In genomic region chr5:114174639-114175038, GRCm38 (mm10) we compare ENCODE assay signal across 8 mouse cellular contexts. TPM values are rescaled to one million over a fixed set of nuclear protein-coding genes. Genes with fewer than 3 reads are reported as not detected.
DNase-seq lines count a peak whose midpoint lies in the region; ATAC-seq and TF ChIP-seq lines count a peak whose summit lies in the region.

No protein-coding gene starts in this region.

- no peaks in the 10 kb centered on the region for H3K9me3 ChIP-seq in forebrain, postnatal 0 days (ENCODE audit: low read length)
- H3K9me3 ChIP-seq in lung, postnatal 0 days (ENCODE audit: low read length), result no peaks in the 10 kb centered on the region

- TF ChIP-seq EP300 in lung, postnatal 0 days (IDR thresholded peaks at IDR 0.05), result no peak

- no peak overlapping the region for H3K4me3 ChIP-seq in forebrain, postnatal 0 days (ENCODE audit: low read depth, low read length)
- no peak overlapping the region for H3K4me3 ChIP-seq in lung, postnatal 0 days (ENCODE audit: low read depth, low read length)

- no peaks in the 10 kb centered on the region for H3K4me1 ChIP-seq in forebrain, postnatal 0 days (ENCODE audit: insufficient read depth)
- H3K4me1 ChIP-seq in lung, postnatal 0 days (ENCODE audit: insufficient read depth, low read depth, low read length), result no peaks in the 10 kb centered on the region; the same call in 1 of the 2 replicates

- TF ChIP-seq CTCF in forebrain, postnatal 0 days (IDR thresholded peaks at IDR 0.05; ENCODE audit: low read depth), result peak; percentile 40; the same call in 1 of the 2 replicates
- TF ChIP-seq CTCF in lung, postnatal 0 days (IDR thresholded peaks at IDR 0.05), result peak; percentile 58

- peaks cover 16% of the 10 kb centered on the region for H3K27me3 ChIP-seq in forebrain, postnatal 0 days (ENCODE audit: insufficient read depth, low read length)
- no peaks in the 10 kb centered on the region for H3K27me3 ChIP-seq in lung, postnatal 0 days (replicated peaks; ENCODE audit: insufficient read depth, low read length)

- DNase-seq in heart, adult 18-20 months, result peak; percentile 55 to 76
- DNase-seq in heart, adult 8-10 months (ENCODE audit: low spot score), result no peak
- peak; percentile 39 for DNase-seq in MN1 (ENCODE audit: low spot score)
- peak; percentile 28 for DNase-seq in forebrain, postnatal 0 days
- DNase-seq in kidney, adult 18-20 months, result peak; percentile 42
- DNase-seq in lung, postnatal 0 days (ENCODE audit: low spot score), result peak; percentile 41
- peak; percentile 42 for DNase-seq in thymus, postnatal 14 days
- DNase-seq in frontal cortex, adult 2 months (ENCODE audit: extremely low spot score in 1 of 2, low spot score in 1 of 2), result no peak

- 12% methylated on average over 16 of the region's 16 CpGs for WGBS in forebrain, postnatal 0 days
- 12% methylated on average over 16 of the region's 16 CpGs for WGBS in lung, postnatal 0 days

- no peaks in the 10 kb centered on the region for H3K36me3 ChIP-seq in forebrain, postnatal 0 days (ENCODE audit: insufficient read depth)
- no peaks in the 10 kb centered on the region for H3K36me3 ChIP-seq in lung, postnatal 0 days (ENCODE audit: insufficient read depth, low read length)

- H3K4me2 ChIP-seq in forebrain, postnatal 0 days (ENCODE audit: low read depth), result no peak overlapping the region
- H3K4me2 ChIP-seq in lung, postnatal 0 days (replicated peaks; ENCODE audit: low read depth, low read length), result peak overlapping the region; percentile 11; the same call in 1 of the 2 replicates

- no peak overlapping the region for H3K9ac ChIP-seq in forebrain, postnatal 0 days
- H3K9ac ChIP-seq in lung, postnatal 0 days (replicated peaks; ENCODE audit: low read depth), result no peak overlapping the region

- no peak for ATAC-seq in forebrain, postnatal 0 days
- ATAC-seq in lung, postnatal 0 days, result no peak

- no peak overlapping the region for H3K27ac ChIP-seq in forebrain, postnatal 0 days (ENCODE audit: low read depth, low read length)
- H3K27ac ChIP-seq in lung, postnatal 0 days (ENCODE audit: low read length), result no peak overlapping the region

RNA-seq across cellular contexts. Expression of gene Acacb, which starts 28.3 kb away (rescaled TPM):
- 100 to 1,000 TPM; 238 to 247 TPM for total RNA-seq in heart, adult 18-20 months (2021)
- 100 to 1,000 TPM; 231 to 252 (median 245) TPM for total RNA-seq in heart, adult 8-10 months (2022)
- 2.0 and 4.0 TPM in 2 replicates for total RNA-seq in forebrain, postnatal 0 days (2014; rRNA removed)
- polyA plus RNA-seq in forebrain, postnatal 0 days (2015; fragmentation: Nextera tagmentation; extraction: Ambion mirVana), result 2.7 and 4.3 TPM in 2 replicates
- 0.54 and 1.3 TPM in 2 replicates for polyA plus RNA-seq in lung, postnatal 0 days (2015; fragmentation: Nextera tagmentation; extraction: Ambion mirVana)
- polyA plus RNA-seq in frontal cortex, adult 2 months (2012; rRNA removed), result 3.3 and 3.7 TPM in 2 replicates

RNA-seq across cellular contexts. Expression of gene Ung, which starts 44.5 kb away (rescaled TPM):
- total RNA-seq in heart, adult 18-20 months (2021), result 10 to 100 TPM; 24.8 to 26.0 TPM
- total RNA-seq in heart, adult 8-10 months (2022), result 10 to 100 TPM; 21.5 to 30.1 (median 24.2) TPM
- total RNA-seq in forebrain, postnatal 0 days (2014; rRNA removed), result 6.7 and 7.8 TPM in 2 replicates
- polyA plus RNA-seq in forebrain, postnatal 0 days (2015; fragmentation: Nextera tagmentation; extraction: Ambion mirVana), result 7.5 and 9.1 TPM in 2 replicates
- polyA plus RNA-seq in lung, postnatal 0 days (2015; fragmentation: Nextera tagmentation; extraction: Ambion mirVana), result 4.5 and 5.5 TPM in 2 replicates
- polyA plus RNA-seq in frontal cortex, adult 2 months (2012; rRNA removed), result 5.4 and 5.9 TPM in 2 replicates

RNA-seq across cellular contexts. Expression of gene Alkbh2, which starts 46.6 kb away (rescaled TPM):
- 1 to 10 TPM; 1.3 to 1.5 TPM for total RNA-seq in heart, adult 18-20 months (2021)
- 1 to 10 TPM in 2 of 4 experiments, under 1 TPM in 2; 0.83 to 1.8 (median 0.97) TPM for total RNA-seq in heart, adult 8-10 months (2022)
- total RNA-seq in forebrain, postnatal 0 days (2014; rRNA removed), result 4.6 and 5.8 TPM in 2 replicates
- 6.9 and 7.6 TPM in 2 replicates for polyA plus RNA-seq in forebrain, postnatal 0 days (2015; fragmentation: Nextera tagmentation; extraction: Ambion mirVana)
- 4.1 and 4.3 TPM in 2 replicates for polyA plus RNA-seq in lung, postnatal 0 days (2015; fragmentation: Nextera tagmentation; extraction: Ambion mirVana)
- 8.7 and 10.0 TPM in 2 replicates for polyA plus RNA-seq in frontal cortex, adult 2 months (2012; rRNA removed)

Comparison
In these comparisons a context has a peak if more than half of its experiments do, and no peak if none do; other contexts are left out.
1. DNase-seq: peak in heart, adult 18-20 months (2 of 2), MN1 (single experiment), forebrain, postnatal 0 days (single experiment), kidney, adult 18-20 months (single experiment), lung, postnatal 0 days (single experiment) and thymus, postnatal 14 days (single experiment); none in heart, adult 8-10 months (single experiment) and frontal cortex, adult 2 months (0 of 2).
2. RNA of gene Acacb, which starts 28.3 kb away (total RNA-seq): 231 to 252 TPM in heart, adult 8-10 months and 238 to 247 TPM in heart, adult 18-20 months; 2.0 to 4.0 TPM in forebrain, postnatal 0 days; every median in the first group is over 10 times any median in the second.